Mouse (Mus musculus) heart, postnatal 36 days (tissue): ENCODE results near the gene Scd4. TPM values are rescaled to one million over a fixed set of nuclear protein-coding genes. Genes with fewer than 3 reads are reported as not detected.
A peak's percentile ranks its signal among the peaks of the same experiment; 100 is the strongest.

ENCODE experiments used
- DNase-seq, 2 experiments: peaks; one replicate each; pipeline ENCODE4 v3.0.0; 2021 to 2022
- intact Hi-C: fragments of 180-260 bp; cut with DNase I; formaldehyde crosslinking; loops from one replicate; pipeline ENCODE4 v1.15.1; 2025
- total RNA-seq, 2 experiments: library from RNA; stranded (reverse); gene quantifications; 2 replicates each; pipeline ENCODE4 v1.2.3; 2021

Gene Scd4
- total RNA-seq, 2 experiments from 2014 or later = 8.2 to 15.2 TPM

DNA sequence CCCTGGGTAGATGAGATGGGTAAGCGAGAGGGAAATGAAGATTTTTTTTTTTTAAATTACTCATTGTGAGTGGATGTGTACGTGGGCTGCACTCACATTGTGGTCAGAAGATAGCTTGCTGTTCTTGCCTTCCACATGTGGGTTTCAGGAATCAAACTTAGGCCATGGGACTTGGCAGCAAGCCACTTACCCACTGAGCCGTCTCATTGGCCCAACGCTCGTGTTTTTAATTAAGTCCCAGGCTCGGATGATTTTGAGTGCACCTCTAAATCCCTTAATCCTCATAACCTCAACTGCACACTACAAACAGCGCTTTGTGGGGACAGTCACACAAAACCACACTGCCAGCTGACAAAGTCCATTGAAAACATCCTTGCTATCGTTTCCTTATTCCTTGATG is 36.5 kb downstream of the Scd4 start:
- DNase-seq = no peak
- intact Hi-C loops = no loop called here

DNA sequence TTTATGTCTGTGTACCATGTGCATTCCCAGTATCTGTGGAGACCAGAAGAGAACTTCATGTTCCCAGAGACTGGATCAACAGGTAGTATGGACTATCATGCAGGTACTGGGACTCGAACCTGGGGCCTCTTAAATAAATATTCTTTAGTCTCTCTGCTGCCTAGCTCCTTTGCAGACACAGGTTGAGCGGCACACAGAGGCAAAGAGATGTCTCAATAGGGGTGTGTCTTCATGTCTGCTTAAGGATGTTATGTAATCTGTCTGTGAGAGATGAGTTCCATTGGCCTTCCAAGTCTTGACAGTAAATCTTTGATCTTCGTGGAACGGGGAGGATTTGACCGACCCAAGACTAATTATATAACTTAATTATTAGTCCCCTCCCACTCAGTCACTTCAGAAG is 37.3 kb downstream of the Scd4 start:
- intact Hi-C loops = no loop called here

DNA sequence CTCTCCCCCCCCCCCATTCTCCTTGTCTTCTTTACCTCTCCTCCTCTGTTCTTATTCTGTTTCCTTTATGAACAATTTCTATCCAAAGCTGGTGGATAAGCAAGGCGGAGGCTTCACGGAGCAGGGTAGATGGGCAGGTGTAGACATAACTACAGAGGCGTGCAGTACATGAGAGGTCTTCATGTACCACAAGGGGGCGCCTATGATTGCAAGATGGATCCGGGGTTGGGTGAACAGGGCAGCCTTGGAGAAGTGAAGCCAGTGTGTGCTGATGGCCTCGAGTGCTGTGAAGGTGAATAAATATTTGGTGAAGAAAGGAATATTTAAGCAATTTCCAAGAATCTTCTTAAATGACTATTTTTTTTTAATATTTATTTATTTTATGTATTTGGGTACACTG is 40.1 kb downstream of the Scd4 start:
- DNase-seq = peak; percentile 81 to 82
- intact Hi-C loops = loop anchor here (1.0 to 2.0 kb wide), 3 partner anchors 46 to 171 kb away; no protein-coding TSS in a partner anchor

More for the DNA sequence above, 37.3 kb downstream of the Scd4 start:
- no peak for DNase-seq

DNA sequence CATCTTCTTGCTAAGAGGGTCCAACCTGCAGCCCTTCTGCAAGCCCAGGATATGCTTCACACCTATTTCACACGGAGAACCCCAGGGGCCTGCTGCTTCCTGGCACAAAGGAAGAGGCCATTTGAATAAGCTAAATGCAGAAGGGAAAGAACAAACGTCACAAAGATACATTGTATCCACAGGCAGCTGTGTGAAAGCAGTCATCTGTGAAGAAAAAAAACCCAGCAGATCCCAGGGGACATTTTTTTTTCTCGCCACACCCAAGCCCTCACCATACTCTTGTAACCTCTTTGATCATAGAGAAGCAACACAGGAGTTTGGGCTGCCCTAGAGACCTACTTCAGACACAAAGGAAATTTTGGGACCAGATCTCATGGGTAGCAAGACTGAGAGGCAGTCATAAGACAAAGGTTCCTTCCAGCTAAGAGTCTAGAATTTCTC is 43.6 kb downstream of the Scd4 start:
- intact Hi-C loops = no loop called here
- no peak for DNase-seq

DNA sequence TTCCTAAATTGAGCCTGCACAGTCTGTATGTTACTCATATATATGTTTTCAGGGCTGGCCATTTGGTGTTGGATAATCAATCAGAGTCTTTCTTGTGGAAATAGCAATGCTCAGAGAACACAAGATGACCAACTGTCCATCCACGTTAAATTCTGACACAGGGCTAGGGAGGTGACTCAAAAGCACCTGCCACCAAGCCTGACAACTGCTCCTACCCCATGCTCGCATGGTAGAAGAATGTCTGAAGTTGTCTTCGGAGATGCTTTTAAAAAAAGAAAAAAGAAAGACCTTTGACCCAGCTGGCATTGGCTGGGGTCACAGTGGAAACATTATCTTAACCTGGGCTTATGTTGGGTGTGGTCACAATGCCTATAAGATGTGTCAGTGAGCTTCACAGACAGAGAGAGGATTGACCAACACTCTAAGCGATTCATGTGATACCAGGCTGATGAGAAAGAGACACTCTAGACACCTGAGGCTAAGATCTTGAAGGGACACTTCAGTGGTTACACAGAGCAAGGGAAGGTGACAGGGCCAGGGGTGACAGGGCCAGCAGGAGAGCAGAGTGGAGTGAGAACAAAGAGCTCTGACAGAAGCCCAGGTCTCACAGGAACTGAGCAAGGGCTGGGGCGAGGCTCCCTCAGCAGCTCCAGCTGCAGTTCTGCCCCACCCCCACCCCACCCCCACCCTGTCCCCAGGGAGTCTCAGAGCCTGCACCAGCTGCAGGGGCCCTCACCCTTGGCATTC is 44.9 kb downstream of the Scd4 start:
- no peak for DNase-seq
- intact Hi-C loops = no loop called here

DNA sequence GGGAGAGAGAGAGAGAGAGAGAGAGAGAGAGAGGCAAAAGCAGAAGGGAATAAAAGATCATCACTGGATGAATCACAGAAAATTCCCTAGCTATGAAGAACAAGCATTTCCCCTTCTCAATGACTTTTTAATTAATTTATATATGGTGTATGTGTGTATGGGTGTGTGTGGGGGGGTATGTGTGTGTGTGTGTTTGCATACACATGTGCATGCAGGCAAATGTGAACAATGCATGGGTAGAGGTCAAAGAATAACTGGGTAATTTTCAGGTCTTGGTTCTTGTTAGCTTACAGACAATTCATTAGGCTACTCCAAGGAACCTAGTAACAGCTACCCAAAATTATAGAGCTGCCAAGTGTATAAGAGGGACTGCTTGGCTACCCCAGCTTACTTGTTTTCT is 46.2 kb downstream of the Scd4 start:
- intact Hi-C loops = no loop called here

DNA sequence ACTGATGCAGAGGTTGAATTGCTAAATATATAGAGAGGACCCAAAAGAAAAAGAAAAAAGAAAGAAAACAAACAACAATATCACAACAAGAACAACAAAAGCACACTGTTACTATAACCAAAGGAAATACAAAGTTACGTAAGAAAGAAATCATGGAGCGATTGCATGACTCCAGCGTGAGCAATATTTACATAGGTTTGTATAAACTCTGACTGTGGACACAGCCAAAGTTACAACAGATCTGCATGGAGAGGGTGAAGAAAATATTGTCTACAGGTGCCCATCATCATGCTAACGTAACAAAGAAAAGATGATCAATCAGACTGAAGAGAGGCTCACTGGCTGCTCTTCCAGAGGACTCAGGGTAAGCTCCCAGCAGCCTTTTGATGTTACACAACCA is 47.2 kb downstream of the Scd4 start:
- no peak for DNase-seq
- intact Hi-C loops = no loop called here

More for the DNA sequence above, 46.2 kb downstream of the Scd4 start:
- no peak for DNase-seq

DNA sequence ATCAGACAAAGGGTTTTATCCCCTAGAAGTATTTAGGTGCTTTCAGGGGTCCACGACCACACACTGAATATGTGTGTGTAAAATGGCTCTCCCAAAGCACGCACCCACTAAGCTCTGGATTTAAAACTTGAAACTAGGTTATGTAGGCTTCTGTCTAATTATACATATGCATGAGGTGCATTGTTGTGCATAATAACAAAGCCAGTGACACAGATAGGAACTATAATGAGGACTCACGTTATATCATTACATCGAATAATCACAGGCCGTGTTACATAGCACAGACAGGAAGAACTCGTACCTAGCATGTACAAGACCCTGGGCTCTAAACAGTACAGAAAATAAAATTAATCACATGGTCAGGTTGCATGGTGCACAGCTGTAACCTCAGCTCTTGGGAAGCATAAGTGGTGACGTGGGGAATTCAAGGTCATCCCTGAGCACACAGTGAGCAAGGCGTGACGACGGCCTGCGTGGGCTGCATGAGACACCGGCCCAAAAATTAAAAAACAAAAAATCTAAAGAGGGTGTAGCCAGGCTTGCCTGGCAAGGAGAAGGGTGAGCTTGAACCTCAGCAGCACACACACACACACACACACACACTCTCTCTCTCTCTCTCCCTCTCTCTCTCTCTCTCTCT is 49.9 kb downstream of the Scd4 start:
- no peak for DNase-seq
- intact Hi-C loops = no loop called here

DNA sequence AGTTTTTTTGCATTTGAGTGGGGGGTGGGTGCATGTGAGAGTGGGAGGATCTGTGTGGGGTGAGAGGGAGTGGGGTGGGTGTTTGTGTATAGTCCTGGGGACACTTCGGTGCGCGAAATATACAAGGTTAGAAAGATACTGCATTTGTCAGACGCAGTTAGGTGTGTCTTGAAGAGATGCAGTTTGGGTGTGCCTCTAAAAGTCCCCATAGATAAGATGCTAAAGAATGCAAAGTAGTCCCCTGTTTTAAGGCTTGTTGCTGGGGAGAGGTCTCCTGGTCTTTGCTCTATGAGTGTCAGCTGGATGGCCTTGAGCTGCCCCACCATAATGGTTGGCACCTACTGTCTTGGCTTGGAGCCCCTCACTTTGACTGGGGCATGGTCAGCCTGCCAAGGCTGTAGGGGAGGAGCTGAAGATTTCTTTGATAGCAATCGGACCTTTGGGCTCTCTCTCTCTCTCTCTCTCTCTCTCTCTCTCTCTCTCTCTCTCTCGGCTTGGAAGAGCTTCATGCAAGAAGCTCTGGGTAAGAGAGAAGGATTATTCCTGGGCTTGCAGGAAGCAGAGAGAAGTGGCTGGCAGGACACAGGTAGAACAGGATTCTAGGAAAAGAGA is 53.1 kb downstream of the Scd4 start:
- intact Hi-C loops = no loop called here
- no peak for DNase-seq

DNA sequence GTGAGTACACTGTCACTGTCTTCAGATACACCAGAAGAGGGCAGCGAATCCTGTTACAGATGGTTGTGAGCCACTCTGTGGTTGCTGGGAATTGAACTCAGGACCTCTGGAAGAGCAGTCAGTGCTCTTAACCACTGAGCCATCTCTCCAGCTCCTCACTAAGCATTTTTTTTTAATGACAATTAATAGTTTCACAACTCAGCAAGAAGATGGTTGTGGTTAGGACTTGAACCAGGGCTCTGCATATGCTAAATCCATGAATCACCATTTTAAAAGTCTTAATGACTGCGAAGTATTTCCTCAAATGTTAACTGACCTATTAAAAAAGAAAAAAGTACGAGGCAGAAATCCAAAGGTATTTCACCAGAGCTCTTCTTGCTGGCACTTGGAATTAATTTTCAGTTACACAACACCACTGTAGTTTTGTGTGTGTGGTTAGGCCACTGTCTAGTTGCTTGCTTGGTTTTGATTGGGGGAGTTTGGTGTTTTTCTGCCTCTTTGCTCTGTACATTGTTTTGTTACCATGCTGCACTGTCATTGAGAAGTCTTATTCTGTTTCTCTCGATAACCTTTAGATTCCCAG is 54.3 kb downstream of the Scd4 start:
- intact Hi-C loops = no loop called here
- DNase-seq = no peak

DNA sequence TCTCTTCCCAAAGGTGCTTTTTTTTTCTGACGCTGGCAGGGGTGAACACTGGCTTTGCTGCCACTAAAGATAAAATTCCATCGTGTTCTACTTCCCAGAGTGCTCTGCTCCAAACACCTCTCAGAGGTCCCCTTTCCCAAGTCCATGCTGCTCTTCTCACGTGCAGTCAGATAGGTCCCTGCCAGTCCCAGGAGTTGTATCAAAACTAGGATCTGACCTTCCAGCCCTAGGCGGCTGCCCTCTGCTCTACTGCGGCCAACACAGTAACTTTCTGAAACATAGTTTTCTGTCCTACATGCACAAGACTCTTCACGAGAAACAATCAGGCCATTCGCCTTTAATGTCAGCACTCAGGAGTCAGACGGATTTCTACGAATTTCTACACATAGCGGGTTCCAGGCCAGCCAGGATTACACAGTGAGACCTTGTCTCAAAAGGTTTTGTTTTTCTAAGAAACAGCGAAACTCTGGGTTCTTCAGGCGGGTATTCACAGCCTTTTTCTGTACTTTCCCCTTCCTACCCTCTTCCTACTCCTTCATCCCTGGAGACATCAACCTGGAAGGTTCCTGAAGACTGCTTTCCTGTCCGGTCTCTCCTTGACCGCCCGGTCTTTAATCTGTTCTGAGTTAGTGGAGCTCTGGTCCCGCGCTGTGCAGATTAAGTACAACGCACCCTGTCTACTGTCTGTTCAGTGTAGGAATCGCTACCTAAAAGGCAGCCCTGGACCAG is 55.0 kb downstream of the Scd4 start:
- intact Hi-C loops = loop anchor here (2.0 kb wide), 1 partner anchor 21 kb away; no protein-coding TSS in a partner anchor
- DNase-seq = peak in 1 of 2 experiments; percentile 20

DNA sequence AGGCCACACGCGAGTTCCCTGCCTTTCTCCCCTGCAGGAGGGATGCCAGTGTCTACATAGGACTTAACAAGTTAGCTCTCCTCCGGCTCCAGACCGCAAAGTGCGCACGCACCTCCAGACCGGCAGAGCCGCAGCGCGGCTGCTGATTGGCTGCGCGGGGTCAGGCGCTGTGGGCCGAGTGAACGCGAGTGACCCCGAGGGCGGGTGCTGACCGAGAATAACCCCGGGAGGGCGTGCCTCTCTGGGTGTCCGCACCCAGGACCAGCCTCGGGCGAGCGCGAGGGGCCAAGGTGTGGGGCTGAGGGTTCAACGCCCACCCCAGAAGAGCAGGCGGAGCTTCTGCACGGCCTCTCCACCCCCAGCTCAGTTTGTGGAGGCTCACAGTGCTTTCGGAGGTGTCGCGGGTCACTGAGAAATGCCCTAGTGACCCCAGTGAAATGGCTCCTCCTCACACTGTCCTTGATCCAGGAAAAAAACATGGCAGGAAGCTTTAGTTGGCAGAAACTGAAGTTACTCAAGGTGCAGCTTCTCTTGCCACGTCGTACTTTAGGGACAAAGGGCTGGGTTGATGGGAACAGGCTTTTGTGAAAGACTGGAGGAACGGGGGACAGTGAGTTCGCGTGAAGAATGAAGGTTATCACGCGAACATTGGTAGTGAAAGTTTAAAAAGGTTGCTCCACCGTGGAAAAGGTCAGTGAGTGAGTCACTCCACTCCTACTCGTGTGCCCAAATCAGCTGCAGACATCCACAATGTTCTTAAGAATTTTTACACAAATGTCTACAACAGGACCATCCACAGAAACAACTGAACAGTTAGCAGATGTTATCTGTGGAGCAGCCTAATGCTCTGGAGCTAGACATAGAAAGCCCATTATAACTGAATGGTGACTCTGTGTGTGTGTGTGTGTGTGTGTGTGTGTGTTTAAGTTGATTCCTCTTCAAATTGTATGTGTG is 55.9 kb downstream of the Scd4 start:
- DNase-seq = peak; percentile 92 to 94
- intact Hi-C loops = loop anchor here (2.0 kb wide), 1 partner anchor 20 kb away; no protein-coding TSS in a partner anchor

DNA sequence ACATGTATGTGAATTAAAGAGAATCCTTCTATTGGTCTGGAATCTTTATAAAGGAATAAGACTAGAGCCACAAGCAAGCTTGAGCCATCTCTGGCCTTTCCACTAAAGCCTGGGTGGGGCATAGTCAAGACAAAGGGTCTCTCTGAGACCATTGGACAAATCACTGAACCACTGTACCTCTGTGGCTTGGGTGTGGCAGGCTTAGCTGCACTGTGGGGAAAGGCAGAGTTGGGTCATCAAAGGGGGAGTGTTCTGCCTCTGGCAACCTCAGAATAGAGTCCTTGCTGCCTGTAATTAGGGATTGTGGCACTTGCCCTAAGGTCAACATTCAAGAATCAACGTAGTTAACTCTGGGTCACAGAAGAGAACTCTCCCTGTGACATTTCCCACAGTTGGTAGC is 56.6 kb downstream of the Scd4 start:
- peak in 1 of 2 experiments; percentile 18 for DNase-seq
- intact Hi-C loops = loop anchor here (2.0 kb wide), 1 partner anchor 19 kb away; no protein-coding TSS in a partner anchor

DNA sequence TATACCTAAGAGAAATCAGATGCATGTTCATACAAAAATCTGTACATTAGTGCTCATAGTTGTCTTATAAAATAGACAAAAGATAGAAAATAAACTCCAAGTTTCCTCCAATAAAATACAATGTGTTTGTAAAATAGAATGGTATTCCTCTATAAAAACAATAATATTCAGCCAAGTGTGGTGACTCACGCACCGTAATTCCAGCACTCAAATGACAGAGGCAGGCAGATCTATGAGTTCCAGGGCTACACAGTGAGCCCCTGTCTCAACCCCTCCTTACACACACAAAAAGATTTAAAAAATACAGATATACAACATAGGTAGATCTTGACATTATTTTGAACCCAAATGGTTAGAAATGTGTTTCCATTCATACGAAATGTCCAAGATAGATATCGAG is 59.0 kb downstream of the Scd4 start:
- no peak for DNase-seq
- intact Hi-C loops = no loop called here

DNA sequence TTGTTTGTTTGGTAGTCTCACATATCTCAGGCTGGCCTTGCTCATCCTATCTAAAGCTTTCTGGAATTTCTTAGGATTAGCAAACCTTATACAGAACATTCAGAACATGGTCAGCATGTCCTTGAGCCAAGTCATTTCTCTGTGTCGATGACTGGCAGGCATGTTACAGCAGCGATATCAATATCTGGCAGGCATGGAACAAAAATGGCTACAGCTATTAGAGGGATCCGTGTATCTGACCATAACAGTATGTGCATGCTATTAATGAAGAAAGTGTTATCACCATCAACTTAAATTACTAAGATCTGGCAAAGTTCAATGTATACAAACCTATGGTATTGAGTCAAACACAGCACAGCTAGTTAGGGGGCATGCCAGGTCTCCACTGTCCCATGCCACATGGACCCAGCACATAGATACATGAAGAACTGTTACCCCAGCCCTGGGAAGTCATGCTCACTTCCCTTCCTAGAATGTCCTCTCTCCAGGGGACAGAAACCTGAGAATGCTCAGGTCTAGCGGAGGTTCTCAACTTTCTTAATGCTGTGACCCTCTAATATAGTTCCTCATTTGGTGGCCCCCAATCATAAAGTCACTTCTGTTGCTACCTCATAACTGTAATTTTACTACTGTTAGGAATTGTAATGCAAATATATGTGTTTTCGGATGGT is 59.6 kb downstream of the Scd4 start:
- no peak for DNase-seq
- intact Hi-C loops = no loop called here

DNA sequence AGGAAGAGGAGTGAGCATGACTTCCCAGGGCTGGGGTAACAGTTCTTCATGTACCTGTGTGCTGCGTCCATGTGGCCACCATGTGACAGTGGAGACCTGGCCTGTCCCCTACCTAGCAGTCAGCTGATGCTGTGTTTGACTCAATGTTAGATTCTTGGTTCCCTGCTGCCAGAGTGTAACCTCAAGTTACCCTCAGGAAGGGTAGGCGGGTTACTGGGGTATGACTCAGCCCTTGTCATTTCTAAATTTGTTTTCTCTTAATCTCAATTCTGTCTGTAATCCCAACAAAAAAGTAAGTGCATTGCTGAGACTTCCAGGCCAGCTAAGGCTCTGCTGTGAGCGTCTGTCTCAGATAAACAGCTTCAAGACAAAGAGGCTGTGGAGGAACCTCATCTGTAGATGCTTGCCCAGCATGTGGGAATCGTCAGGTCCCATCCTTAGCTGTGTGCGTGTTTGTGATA is 61.1 kb downstream of the Scd4 start:
- intact Hi-C loops = no loop called here
- peak in 1 of 2 experiments; percentile 19 for DNase-seq

DNA sequence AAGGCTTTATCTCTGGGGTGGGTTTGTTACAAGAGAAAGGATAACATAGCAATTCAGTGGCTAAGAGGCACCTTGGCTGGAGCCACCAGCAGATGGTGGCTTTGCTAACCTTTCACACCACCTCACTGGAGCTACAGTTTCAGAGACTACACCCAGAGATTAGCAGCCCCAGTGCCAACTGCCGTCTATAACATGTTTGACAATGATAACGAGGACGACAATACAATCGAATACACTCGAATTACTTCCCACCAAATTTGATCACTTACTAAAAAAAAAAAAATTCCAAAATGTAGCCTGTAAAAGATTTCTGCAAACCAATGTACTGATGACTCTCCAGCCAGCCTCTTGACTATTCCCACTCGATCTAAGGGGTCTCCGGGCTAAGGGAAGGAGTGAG is 62.1 kb downstream of the Scd4 start:
- intact Hi-C loops = no loop called here
- DNase-seq = no peak
